Mouse (Mus musculus): ENCODE measurements around the gene Trpm8.

GRCm38 (mm10) chr1:88294650-88295049 is 17.2 kb downstream of the Trpm8 start:
- TF ChIP-seq CTCF (IDR thresholded peaks at IDR 0.05; ENCODE audit: low read depth) (no peak), EP300 (IDR thresholded peaks at IDR 0.05; ENCODE audit: low read depth) (no peak)

All from heart, postnatal 0 days (tissue).